Mouse (Mus musculus): ENCODE results near the gene Olfr1446. TPM values are rescaled to one million over a fixed set of nuclear protein-coding genes. Genes with fewer than 3 reads are reported as not detected.

The Olfr1446 gene
- polyA plus RNA-seq (2012; rRNA removed) = not detected in 2 replicates

GRCm38 (mm10) chr19:12893424-12893823 is at the start of gene Olfr1446:
TSS of gene Olfr1446 (minus strand) at chr19:12893524.

GRCm38 (mm10) chr19:12930540-12930939 is 37.2 kb upstream of the Olfr1446 start, which contains the start of gene Olfr1449:
TSS of gene Olfr1449 (plus strand) at chr19:12930840.

GRCm38 (mm10) chr19:12924319-12924718 is 31.0 kb upstream of the Olfr1446 start, which contains the start of gene Olfr1448:
TSS of gene Olfr1448 (minus strand) at chr19:12924419.

GRCm38 (mm10) chr19:12903643-12904042 is 10.3 kb upstream of the Olfr1446 start, which contains the start of gene Olfr1447:
TSS of gene Olfr1447 (minus strand) at chr19:12903743.

GRCm38 (mm10) chr19:12883555-12883954 is 9.8 kb downstream of the Olfr1446 start, which contains the start of gene Olfr1445:
TSS of gene Olfr1445 (plus strand) at chr19:12883855.

GRCm38 (mm10) chr19:12856983-12857382 is 36.3 kb downstream of the Olfr1446 start, which contains the start of gene Olfr1444:
TSS of gene Olfr1444 (plus strand) at chr19:12857283.

GRCm38 (mm10) chr19:12846382-12846781 is 46.9 kb downstream of the Olfr1446 start, which contains the start of gene Gm5244:
TSS of gene Gm5244 (plus strand) at chr19:12846682.

Other genes with a start within 250 kb of the Olfr1446 start
- gene Olfr1442, start 223.1 kb downstream of the Olfr1446 start, polyA plus RNA-seq (2012; rRNA removed) = not detected in 2 replicates
- not detected in 2 replicates for gene Olfr1443, start 215.4 kb downstream of the Olfr1446 start, polyA plus RNA-seq (2012; rRNA removed)
- gene Keg1, start 197.7 kb downstream of the Olfr1446 start, polyA plus RNA-seq (2012; rRNA removed) = not detected in 2 replicates
- gene Cntf, start 127.9 kb downstream of the Olfr1446 start, polyA plus RNA-seq (2012; rRNA removed) = 2.0 and 2.3 TPM in 2 replicates
- 34.7 and 36.6 TPM in 2 replicates for gene Zfp91, start 97.4 kb downstream of the Olfr1446 start, polyA plus RNA-seq (2012; rRNA removed)
- gene Lpxn, start 97.3 kb downstream of the Olfr1446 start, polyA plus RNA-seq (2012; rRNA removed) = 1.1 TPM in 2 replicates
- gene Gm5244, start 46.8 kb downstream of the Olfr1446 start, polyA plus RNA-seq (2012; rRNA removed) = not detected in 2 replicates
- not detected in 2 replicates for gene Olfr1444, start 36.2 kb downstream of the Olfr1446 start, polyA plus RNA-seq (2012; rRNA removed)
- gene Olfr1445, start 9.7 kb downstream of the Olfr1446 start, polyA plus RNA-seq (2012; rRNA removed) = not detected in 2 replicates
- gene Olfr1447, start 10.2 kb upstream of the Olfr1446 start, polyA plus RNA-seq (2012; rRNA removed) = not detected in 2 replicates
- gene Olfr1448, start 30.9 kb upstream of the Olfr1446 start, polyA plus RNA-seq (2012; rRNA removed) = not detected in 2 replicates
- gene Olfr1449, start 37.3 kb upstream of the Olfr1446 start, polyA plus RNA-seq (2012; rRNA removed) = not detected in 2 replicates
- gene Olfr1450, start 56.7 kb upstream of the Olfr1446 start, polyA plus RNA-seq (2012; rRNA removed) = not detected in 2 replicates
- not detected in 2 replicates for gene Olfr1451, start 101.5 kb upstream of the Olfr1446 start, polyA plus RNA-seq (2012; rRNA removed)
- gene Olfr1453, start 134.8 kb upstream of the Olfr1446 start, polyA plus RNA-seq (2012; rRNA removed) = not detected in 2 replicates
- not detected in 2 replicates for gene Olfr1454, start 167.1 kb upstream of the Olfr1446 start, polyA plus RNA-seq (2012; rRNA removed)
- not detected in 2 replicates for gene Olfr1457, start 204.4 kb upstream of the Olfr1446 start, polyA plus RNA-seq (2012; rRNA removed)
- not detected in 2 replicates for gene Olfr1458, start 213.3 kb upstream of the Olfr1446 start, polyA plus RNA-seq (2012; rRNA removed)